Mouse (Mus musculus): ENCODE data around the gene Atp11a.

The Atp11a gene

GRCm38 (mm10) chr8:12811231-12811630 is 54.4 kb downstream of the Atp11a start:
- no peak for DNase-seq (ENCODE audit: low spot score in 2 of 2)

GRCm38 (mm10) chr8:12816412-12816811 is 59.6 kb downstream of the Atp11a start:
- no peak for DNase-seq (ENCODE audit: low spot score in 2 of 2)

GRCm38 (mm10) chr8:12822892-12823291 is 66.1 kb downstream of the Atp11a start:
- DNase-seq (ENCODE audit: low spot score in 2 of 2), result no peak

GRCm38 (mm10) chr8:12824562-12824961 is 67.7 kb downstream of the Atp11a start:
- DNase-seq (ENCODE audit: low spot score in 2 of 2), result no peak

- no peak for DNase-seq (ENCODE audit: low spot score in 2 of 2)
These were observed 68.4 kb downstream of the Atp11a start for GRCm38 (mm10) chr8:12825236-12825635.

- no peak for DNase-seq (ENCODE audit: low spot score in 2 of 2)
These were observed 68.9 kb downstream of the Atp11a start for GRCm38 (mm10) chr8:12825686-12826237.

GRCm38 (mm10) chr8:12827124-12827523 is 70.3 kb downstream of the Atp11a start:
- DNase-seq (ENCODE audit: low spot score in 2 of 2), result no peak

GRCm38 (mm10) chr8:12828298-12828697 is 71.5 kb downstream of the Atp11a start:
- no peak for DNase-seq (ENCODE audit: low spot score in 2 of 2)

GRCm38 (mm10) chr8:12829381-12829780 is 72.6 kb downstream of the Atp11a start:
- no peak for DNase-seq (ENCODE audit: low spot score in 2 of 2)

GRCm38 (mm10) chr8:12831659-12832589 is 75.1 kb downstream of the Atp11a start:
- no peak for DNase-seq (ENCODE audit: low spot score in 2 of 2)

GRCm38 (mm10) chr8:12833616-12834015 is 76.8 kb downstream of the Atp11a start:
- no peak for DNase-seq (ENCODE audit: low spot score in 2 of 2)

GRCm38 (mm10) chr8:12840834-12841233 is 84.0 kb downstream of the Atp11a start:
- DNase-seq (ENCODE audit: low spot score in 2 of 2), result no peak

GRCm38 (mm10) chr8:12842342-12842995 is 85.7 kb downstream of the Atp11a start:
- DNase-seq (ENCODE audit: low spot score in 2 of 2), result no peak

GRCm38 (mm10) chr8:12844347-12844950 is 87.6 kb downstream of the Atp11a start:
- no peak for DNase-seq (ENCODE audit: low spot score in 2 of 2)

- DNase-seq (ENCODE audit: low spot score in 2 of 2), result no peak
These were observed 89.6 kb downstream of the Atp11a start for GRCm38 (mm10) chr8:12846447-12846846.

- DNase-seq (ENCODE audit: low spot score in 2 of 2), result no peak
These were observed 94.4 kb downstream of the Atp11a start for GRCm38 (mm10) chr8:12851241-12851640.

- no peak for DNase-seq (ENCODE audit: low spot score in 2 of 2)
These were observed 99.2 kb downstream of the Atp11a start for GRCm38 (mm10) chr8:12856038-12856437.

GRCm38 (mm10) chr8:12863061-12863460 is 106.2 kb downstream of the Atp11a start:
- no peak for DNase-seq (ENCODE audit: low spot score in 2 of 2)

- no peak for DNase-seq (ENCODE audit: low spot score in 2 of 2)
These were observed 106.8 kb downstream of the Atp11a start for GRCm38 (mm10) chr8:12863608-12864007.

GRCm38 (mm10) chr8:12865790-12866189 is 109.0 kb downstream of the Atp11a start:
- DNase-seq (ENCODE audit: low spot score in 2 of 2), result no peak

- DNase-seq (ENCODE audit: low spot score in 2 of 2), result no peak
These were observed 112.8 kb downstream of the Atp11a start for GRCm38 (mm10) chr8:12869661-12870060.

GRCm38 (mm10) chr8:12870656-12871055 is 113.8 kb downstream of the Atp11a start:
- DNase-seq (ENCODE audit: low spot score in 2 of 2), result no peak
